Mouse (Mus musculus) MEL-GATA-1-ER (cell line): ENCODE measurements around the gene Lmntd1.

Experiments used
- DNase-seq: peaks from one replicate; pipeline ENCODE4 v3.0.0-alpha.2; 2012; ENCODE audit warnings: low read depth; ENCODE audit errors: extremely low read depth

Gene Lmntd1

GRCm38 (mm10) chr6:145605203-145605602 is 8.9 kb downstream of the Lmntd1 start:
- DNase-seq: no peak

GRCm38 (mm10) chr6:145604648-145605047 is 9.5 kb downstream of the Lmntd1 start:
- no peak for DNase-seq

GRCm38 (mm10) chr6:145604126-145604525 is 10.0 kb downstream of the Lmntd1 start:
- DNase-seq: no peak

GRCm38 (mm10) chr6:145598794-145599555 is 15.1 kb downstream of the Lmntd1 start:
- DNase-seq: no peak

- DNase-seq: no peak
These were observed 18.2 kb downstream of the Lmntd1 start for GRCm38 (mm10) chr6:145595905-145596304.

- no peak for DNase-seq
These were observed 20.1 kb downstream of the Lmntd1 start for GRCm38 (mm10) chr6:145593991-145594390.

GRCm38 (mm10) chr6:145592531-145592998 is 21.6 kb downstream of the Lmntd1 start:
- no peak for DNase-seq

- no peak for DNase-seq
These were observed 22.1 kb downstream of the Lmntd1 start for GRCm38 (mm10) chr6:145592036-145592435.

GRCm38 (mm10) chr6:145591578-145591977 is 22.5 kb downstream of the Lmntd1 start:
- DNase-seq: no peak

GRCm38 (mm10) chr6:145590501-145591293 is 23.4 kb downstream of the Lmntd1 start:
- DNase-seq: no peak

- no peak for DNase-seq
These were observed 28.8 kb downstream of the Lmntd1 start for GRCm38 (mm10) chr6:145585052-145585973.

GRCm38 (mm10) chr6:145581366-145582170 is 32.6 kb downstream of the Lmntd1 start:
- no peak for DNase-seq

GRCm38 (mm10) chr6:145579761-145580160 is 34.4 kb downstream of the Lmntd1 start:
- no peak for DNase-seq

GRCm38 (mm10) chr6:145578457-145579185 is 35.5 kb downstream of the Lmntd1 start:
- no peak for DNase-seq

GRCm38 (mm10) chr6:145576762-145577161 is 37.4 kb downstream of the Lmntd1 start:
- no peak for DNase-seq

GRCm38 (mm10) chr6:145573250-145574013 is 40.7 kb downstream of the Lmntd1 start:
- DNase-seq: no peak

GRCm38 (mm10) chr6:145568701-145569100 is 45.4 kb downstream of the Lmntd1 start:
- DNase-seq: no peak

- no peak for DNase-seq
These were observed 46.3 kb downstream of the Lmntd1 start for GRCm38 (mm10) chr6:145567832-145568231.

- DNase-seq: no peak
These were observed 46.8 kb downstream of the Lmntd1 start for GRCm38 (mm10) chr6:145567296-145567695.
